Mouse (Mus musculus) limb, embryonic 14.5 days (tissue): ENCODE data around the gene Chek1. TPM values are rescaled to one million over a fixed set of nuclear protein-coding genes. Genes with fewer than 3 reads are reported as not detected.

Experiments
- ATAC-seq: fragments of 200-750 bp; cut with Nextera tagmentation; 2 replicates; pipeline ENCODE4 v1.8.0; 2017; ENCODE audit warnings: low read depth, moderate number of reproducible peaks, moderate TSS enrichment; ENCODE audit not compliant: low FRiP score
- DNase-seq: peaks from one replicate; pipeline ENCODE4 v3.0.0-alpha.2; 2015; ENCODE audit warnings: low spot score
- H3K27ac ChIP-seq: fragments of 300-500 bp; sonication (generic); replicated peaks from 2 replicates; pipeline ENCODE4 v1.5.1; 2014; ENCODE audit warnings: low read depth, mild to moderate bottlenecking, low read length, moderate library complexity, mixed read lengths
- H3K27me3 ChIP-seq: fragments of 300-500 bp; sonication (generic); 2 replicates; pipeline ENCODE4 v1.6.1; 2014; ENCODE audit warnings: low read length, mixed read lengths; ENCODE audit not compliant: control insufficient read depth, insufficient read depth
- H3K36me3 ChIP-seq: fragments of 300-500 bp; sonication (generic); 2 replicates; pipeline ENCODE4 v1.6.1; 2014; ENCODE audit warnings: mild to moderate bottlenecking, low read length, moderate library complexity, mixed read lengths; ENCODE audit not compliant: control insufficient read depth, insufficient read depth
- H3K4me1 ChIP-seq: fragments of 300-500 bp; sonication (generic); 2 replicates; pipeline ENCODE4 v1.6.1; 2014; ENCODE audit warnings: antibody characterized with exemption, low read length, mixed read lengths; ENCODE audit not compliant: control insufficient read depth, insufficient read depth
- H3K4me2 ChIP-seq: fragments of 300-500 bp; sonication (generic); replicated peaks from 2 replicates; pipeline ENCODE4 v1.6.1; 2014; ENCODE audit warnings: low read depth, mild to moderate bottlenecking, low read length, moderate library complexity; ENCODE audit not compliant: severe bottlenecking
- H3K4me3 ChIP-seq: fragments of 300-500 bp; sonication (generic); replicated peaks from 2 replicates; pipeline ENCODE4 v1.5.1; 2014; ENCODE audit warnings: low read length
- H3K9ac ChIP-seq: fragments of 300-500 bp; sonication (generic); 2 replicates; pipeline ENCODE4 v1.6.1; 2014; ENCODE audit warnings: mild to moderate bottlenecking, low read depth, low read length, moderate library complexity; ENCODE audit not compliant: severe bottlenecking
- H3K9me3 ChIP-seq: fragments of 300-500 bp; sonication (generic); 2 replicates; pipeline ENCODE4 v1.6.1; 2016; ENCODE audit warnings: low read length; ENCODE audit not compliant: control insufficient read depth
- POLR2A ChIP-seq: fragments of 200-500 bp; IDR thresholded peaks from 2 replicates; pipeline ENCODE4 v1.8.0; 2012; ENCODE audit warnings: inconsistent platforms, mild to moderate bottlenecking, moderate library complexity, borderline replicate concordance; ENCODE audit not compliant: insufficient read depth, insufficient read length; ENCODE audit errors: extremely low read depth
- WGBS: fragments of 180-500 bp; shearing (Covaris S2); extraction: QIAGEN DNeasy Blood & Tissue Kit; methylation state at CpG from one replicate; pipeline ENCODE4 v1.1.7; 2014; 5-methylcytosine and 5-hydroxymethylcytosine counted together
- polyA plus RNA-seq, 2 experiments: library from polyadenylated mRNA; depleted of rRNA in 1 of 2; stranded (reverse) in 1 of 2; unstranded in 1 of 2; fragments of >200 nt; fragmentation: Nextera tagmentation in 1 of 2; extraction: Ambion mirVana in 1 of 2; gene quantifications; 2 replicates each; pipeline versions ENCODE4 v1.2.1 to v1.2.3; 2012 to 2014

Gene Chek1
- 17.2 and 18.4 TPM in 2 replicates for polyA plus RNA-seq (2012; rRNA removed)
- 32.7 and 32.9 TPM in 2 replicates for polyA plus RNA-seq (2014; fragmentation: Nextera tagmentation; extraction: Ambion mirVana)

- Histone ChIP-seq H3K9ac (peak within 1 kb of the TSS; percentile 79), H3K27ac (peak within 1 kb of the TSS; percentile 91), H3K4me2 (peak within 1 kb of the TSS; percentile 87), H3K27me3 (no peaks in the 10 kb centered on the region), H3K9me3 (no peaks in the 10 kb centered on the region), H3K36me3 (peaks cover 39% of the 10 kb centered on the region), H3K4me3 (peak within 1 kb of the TSS; percentile 67), H3K4me1 (peaks cover 8% of the 10 kb centered on the region)
- DNase-seq, result no peak
- peak; percentile 7; the same call in 1 of the 2 replicates for ATAC-seq
- 7% methylated on average over 11 of the region's 12 CpGs for WGBS
- TF ChIP-seq POLR2A, result no peak
Observed at GRCm38 (mm10) chr9:36727034-36727755, at the start of gene Chek1. TSS of gene Chek1 (minus strand) at chr9:36727065.

GRCm38 (mm10) chr9:36769048-36769413 is 42.2 kb upstream of the Chek1 start:
- H3K36me3 ChIP-seq, result peaks cover 9% of the 10 kb centered on the region
- no peaks in the 10 kb centered on the region for H3K27me3 ChIP-seq
- peak overlapping the region; percentile 93; the same call in 1 of the 2 replicates for H3K27ac ChIP-seq
- no peak for ATAC-seq
- DNase-seq, result no peak
- H3K4me2 ChIP-seq, result peak overlapping the region; percentile 77; the same call in 1 of the 2 replicates
- H3K9ac ChIP-seq, result peak overlapping the region; percentile 82; the same call in 1 of the 2 replicates
- no peak for TF ChIP-seq POLR2A
- no peaks in the 10 kb centered on the region for H3K9me3 ChIP-seq
- H3K4me1 ChIP-seq, result peaks cover 11% of the 10 kb centered on the region
- peak overlapping the region; percentile 61 for H3K4me3 ChIP-seq
- 87% methylated on average over 1 of the region's 1 CpGs for WGBS

- Histone ChIP-seq H3K27me3 (no peaks in the 10 kb centered on the region), H3K4me2 (peak overlapping the region; percentile 77), H3K4me1 (peaks cover 11% of the 10 kb centered on the region), H3K9ac (peak overlapping the region; percentile 82), H3K27ac (peak overlapping the region; percentile 93), H3K4me3 (peak overlapping the region; percentile 61), H3K36me3 (peaks cover 14% of the 10 kb centered on the region), H3K9me3 (no peaks in the 10 kb centered on the region)
- WGBS, result 14% methylated on average over 25 of the region's 25 CpGs
- ATAC-seq (peak; percentile 1; the same call in 1 of the 2 replicates), DNase-seq (peak; percentile 10)
- TF ChIP-seq POLR2A, result 0 out of 2 replicates have a peak, but pooled peaks have one; percentile 1
Observed at GRCm38 (mm10) chr9:36768156-36769047, 41.5 kb upstream of the Chek1 start.

- peak within 1 kb of the TSS; percentile 96 for H3K4me3 ChIP-seq
- DNase-seq (peak; percentile 100), ATAC-seq (peak; percentile 100)
- H3K4me1 ChIP-seq, result peaks cover 11% of the 10 kb centered on the region
- H3K4me2 ChIP-seq, result peak within 1 kb of the TSS; percentile 77
- peak within 1 kb of the TSS; percentile 93 for H3K27ac ChIP-seq
- peak; percentile 78; the same call in 1 of the 2 replicates for TF ChIP-seq POLR2A
- peak within 1 kb of the TSS; percentile 82 for H3K9ac ChIP-seq
- no peaks in the 10 kb centered on the region for H3K27me3 ChIP-seq
- peaks cover 23% of the 10 kb centered on the region for H3K36me3 ChIP-seq
- H3K9me3 ChIP-seq, result no peaks in the 10 kb centered on the region
- under 1% methylated on average over 60 of the region's 60 CpGs for WGBS
Observed at GRCm38 (mm10) chr9:36767203-36768143, 40.6 kb upstream of the Chek1 start, which contains the start of gene Stt3a. TSS of gene Stt3a (minus strand) at chr9:36767679.
